25 mouse cellular contexts compared by ENCODE assay signal in the genomic region with DNA sequence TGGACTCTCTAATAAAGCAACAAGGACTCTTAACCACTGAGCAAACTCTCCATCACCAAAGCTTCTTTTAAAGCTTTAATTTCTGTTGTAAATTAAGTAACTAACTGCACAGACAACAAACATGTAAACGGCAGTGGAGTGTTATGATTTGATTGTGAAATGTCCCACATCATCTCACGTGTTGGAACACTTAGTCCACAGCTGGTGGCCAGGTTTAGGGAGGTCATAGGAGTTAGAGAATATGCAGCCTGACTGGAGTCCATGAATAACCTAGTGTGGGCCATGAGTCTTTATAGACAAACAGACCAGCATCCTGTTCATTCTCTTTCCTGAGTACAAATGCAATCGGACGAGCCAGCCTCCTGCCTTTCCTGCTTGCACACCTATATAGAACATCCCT.
A peak's percentile ranks its signal among the peaks of the same experiment; 100 is the strongest.
DNase-seq lines count a peak whose midpoint lies in the region; ATAC-seq and TF ChIP-seq lines count a peak whose summit lies in the region.
"Had no signal": no experiment of that assay in that cellular context is flagged by ENCODE, and none has a peak within 500 bp of the region (broad histone marks: within the 10 kb centered on the region; RNA-seq: fewer than 3 reads in every experiment).

No protein-coding gene starts in this region.

- TF ChIP-seq EP300 in liver, postnatal 0 days (IDR thresholded peaks at IDR 0.05; ENCODE audit: low read depth) = no peak

- no peak overlapping the region for H3K9ac ChIP-seq in heart, embryonic 15.5 days
- no peak overlapping the region for H3K9ac ChIP-seq in liver, postnatal 0 days (replicated peaks)
- H3K9ac ChIP-seq in liver, embryonic 12.5 days = no peak overlapping the region
- H3K9ac ChIP-seq: forebrain, embryonic 13.5 days; hindbrain, embryonic 12.5 days; hindbrain, embryonic 15.5 days had no signal

- no peaks in the 10 kb centered on the region for H3K36me3 ChIP-seq in heart, embryonic 15.5 days
- no peaks in the 10 kb centered on the region for H3K36me3 ChIP-seq in liver, postnatal 0 days (replicated peaks; ENCODE audit: insufficient read depth, low read length)
- H3K36me3 ChIP-seq in liver, embryonic 12.5 days = no peaks in the 10 kb centered on the region
- H3K36me3 ChIP-seq: forebrain, embryonic 10.5 days; G1E; heart, embryonic 10.5 days; hindbrain, embryonic 12.5 days; hindbrain, embryonic 15.5 days had no signal

- TF ChIP-seq CTCF in liver, postnatal 0 days (IDR thresholded peaks at IDR 0.05; ENCODE audit: low read depth) = no peak

- H3K9me3 ChIP-seq in heart, embryonic 15.5 days (replicated peaks) = no peaks in the 10 kb centered on the region
- no peaks in the 10 kb centered on the region for H3K9me3 ChIP-seq in liver, postnatal 0 days (ENCODE audit: low read length)
- no peaks in the 10 kb centered on the region for H3K9me3 ChIP-seq in liver, embryonic 12.5 days (replicated peaks)
- H3K9me3 ChIP-seq: forebrain, embryonic 10.5 days; forebrain, embryonic 13.5 days; G1E; heart, embryonic 10.5 days; hindbrain, embryonic 12.5 days; hindbrain, embryonic 15.5 days had no signal

- ATAC-seq in heart, embryonic 15.5 days (replicated peaks; ENCODE audit: insufficient number of reproducible peaks, insufficient read depth, low FRiP score, low read depth) = no peak
- peak; percentile 74 for ATAC-seq in liver, postnatal 0 days
- no peak for ATAC-seq in liver, embryonic 12.5 days
- ATAC-seq: forebrain, embryonic 13.5 days; forebrain, embryonic 16.5 days; Patski had no signal

- intact Hi-C loops in heart, postnatal 10 days (cut with DNase I) = no loop called here

- 72% methylated on average over 4 of the region's 4 CpGs for WGBS in heart, embryonic 15.5 days
- WGBS in liver, postnatal 0 days (ENCODE audit: insufficient replicate concordance) = 50% methylated on average over 4 of the region's 4 CpGs
- WGBS in liver, embryonic 12.5 days (ENCODE audit: insufficient replicate concordance) = 70% methylated on average over 4 of the region's 4 CpGs

- DNase-seq in heart, postnatal 10 days = no peak
- DNase-seq in liver, postnatal 0 days = no peak
- DNase-seq in lung, postnatal 25 days (ENCODE audit: low spot score) = peak; percentile 18
- DNase-seq in lung, postnatal 4 days = no peak
- DNase-seq: adrenal gland, postnatal 10 days; adrenal gland, postnatal 36 days; B cell, adult 2 months; cerebellum, adult 18-20 months; cerebellum, adult 9-10 months; cerebellum, postnatal 14 days; gastrocnemius, postnatal 10 days; gastrocnemius, postnatal 36 days; heart, adult 2 months; heart, postnatal 14 days had no signal

- H3K4me2 ChIP-seq in heart, embryonic 15.5 days = no peak overlapping the region
- no peak overlapping the region for H3K4me2 ChIP-seq in liver, postnatal 0 days (ENCODE audit: low read depth, low read length)
- no peak overlapping the region for H3K4me2 ChIP-seq in liver, embryonic 12.5 days
- H3K4me2 ChIP-seq: forebrain, embryonic 13.5 days; hindbrain, embryonic 12.5 days; hindbrain, embryonic 15.5 days had no signal

- no peaks in the 10 kb centered on the region for H3K27me3 ChIP-seq in heart, embryonic 15.5 days
- no peaks in the 10 kb centered on the region for H3K27me3 ChIP-seq in liver, postnatal 0 days (ENCODE audit: insufficient read depth, low read length)
- H3K27me3 ChIP-seq in liver, embryonic 12.5 days (replicated peaks) = no peaks in the 10 kb centered on the region
- H3K27me3 ChIP-seq: CH12.LX; forebrain, embryonic 13.5 days; hindbrain, embryonic 12.5 days; hindbrain, embryonic 15.5 days; Patski had no signal

- H3K4me3 ChIP-seq in heart, embryonic 15.5 days = no peak overlapping the region
- no peak overlapping the region for H3K4me3 ChIP-seq in liver, postnatal 0 days (ENCODE audit: low read depth, low read length)
- H3K4me3 ChIP-seq in liver, embryonic 12.5 days = no peak overlapping the region
- H3K4me3 ChIP-seq: forebrain, embryonic 10.5 days; forebrain, embryonic 13.5 days; heart, adult 2 months; heart, embryonic 10.5 days; hindbrain, embryonic 12.5 days; hindbrain, embryonic 15.5 days had no signal

- peaks cover 17% of the 10 kb centered on the region; the same call in 1 of the 2 replicates for H3K4me1 ChIP-seq in heart, embryonic 15.5 days (replicated peaks)
- peaks cover 4% of the 10 kb centered on the region; the same call in 1 of the 2 replicates for H3K4me1 ChIP-seq in liver, postnatal 0 days (ENCODE audit: insufficient read depth)
- no peaks in the 10 kb centered on the region for H3K4me1 ChIP-seq in liver, embryonic 12.5 days
- H3K4me1 ChIP-seq: forebrain, embryonic 10.5 days; heart, embryonic 10.5 days; hindbrain, embryonic 12.5 days; hindbrain, embryonic 15.5 days had no signal

- 0 out of 2 replicates have a peak overlapping the region, but pooled peaks have one; percentile 9 for H3K27ac ChIP-seq in heart, embryonic 15.5 days
- no peak overlapping the region for H3K27ac ChIP-seq in liver, postnatal 0 days (ENCODE audit: low read depth)
- H3K27ac ChIP-seq in liver, embryonic 12.5 days = no peak overlapping the region
- H3K27ac ChIP-seq: forebrain, embryonic 10.5 days; forebrain, embryonic 13.5 days; heart, adult 2 months; heart, embryonic 10.5 days; hindbrain, embryonic 12.5 days; hindbrain, embryonic 15.5 days had no signal
